Mouse (Mus musculus): ENCODE data around the gene Ugt1a8.

Ugt1a8 gene

DNA sequence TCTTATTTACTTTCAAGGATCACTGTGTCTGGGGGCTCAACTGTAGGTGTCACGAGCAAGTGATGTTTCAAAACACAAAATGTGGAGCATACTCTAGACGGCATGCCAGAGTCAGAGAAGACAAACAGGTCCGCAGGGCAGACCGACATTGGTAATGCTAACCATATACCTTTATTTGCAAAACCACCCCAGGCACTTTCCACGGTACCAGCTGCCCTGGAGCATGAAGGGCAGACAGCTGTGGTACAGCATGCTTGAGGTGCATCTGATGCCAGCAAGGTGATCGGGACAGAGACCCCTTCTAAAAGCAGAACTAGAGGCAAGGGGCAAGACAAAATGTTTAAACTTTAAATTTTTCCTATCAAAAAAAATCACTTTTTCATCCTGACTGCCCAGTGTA, 175.3 kb downstream of the Ugt1a8 start:
- no peak for DNase-seq

DNA sequence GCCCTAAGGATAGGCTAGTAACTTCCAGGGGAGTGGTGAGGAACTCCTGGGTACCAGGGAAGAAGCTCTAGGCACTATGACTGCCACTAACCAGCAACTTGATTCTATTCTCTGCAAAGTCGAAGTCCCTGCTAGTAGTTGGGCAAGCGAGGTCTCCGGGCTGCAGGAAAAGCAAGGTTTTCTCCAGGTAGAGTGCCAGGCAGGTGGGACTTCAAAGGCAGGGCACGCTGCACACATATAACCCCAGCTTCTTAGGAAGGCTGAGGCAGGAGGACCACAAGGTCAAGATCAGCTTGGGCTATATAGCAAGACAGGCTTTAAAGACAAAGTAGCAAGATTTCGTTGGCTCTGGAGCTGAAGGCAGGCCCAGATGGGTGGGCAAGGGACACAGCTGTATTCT, 176.2 kb downstream of the Ugt1a8 start:
- no peak for DNase-seq

DNA sequence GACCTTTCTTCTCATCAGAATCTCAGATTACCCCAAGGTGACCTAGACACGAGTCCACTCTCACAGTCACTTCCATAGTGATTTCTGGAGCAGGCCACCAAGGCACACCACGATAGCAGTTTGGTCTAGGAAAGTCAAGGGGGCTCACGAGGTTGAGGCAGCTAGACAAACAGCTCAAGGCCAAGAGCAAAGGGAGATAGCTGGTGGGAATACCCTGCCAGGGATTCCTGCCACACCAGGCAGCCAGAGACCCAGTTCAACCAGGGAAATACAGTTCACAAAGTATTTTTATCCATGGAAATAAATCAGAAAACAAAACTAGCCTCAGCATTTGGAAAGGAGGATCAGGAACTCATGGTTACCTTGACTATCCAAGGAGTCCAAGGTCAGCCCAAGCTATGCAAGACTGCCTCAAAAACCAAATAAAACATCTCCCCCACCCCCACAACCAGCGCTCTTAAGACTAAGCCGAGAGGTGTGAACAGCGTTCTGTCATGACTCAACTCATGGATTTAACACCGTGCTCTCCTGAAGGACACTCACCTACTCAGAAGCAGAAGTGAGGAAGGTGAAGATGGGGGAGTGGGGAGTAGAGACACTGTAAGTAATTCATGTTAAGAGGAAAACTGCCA, 176.7 kb downstream of the Ugt1a8 start:
- DNase-seq = no peak

DNA sequence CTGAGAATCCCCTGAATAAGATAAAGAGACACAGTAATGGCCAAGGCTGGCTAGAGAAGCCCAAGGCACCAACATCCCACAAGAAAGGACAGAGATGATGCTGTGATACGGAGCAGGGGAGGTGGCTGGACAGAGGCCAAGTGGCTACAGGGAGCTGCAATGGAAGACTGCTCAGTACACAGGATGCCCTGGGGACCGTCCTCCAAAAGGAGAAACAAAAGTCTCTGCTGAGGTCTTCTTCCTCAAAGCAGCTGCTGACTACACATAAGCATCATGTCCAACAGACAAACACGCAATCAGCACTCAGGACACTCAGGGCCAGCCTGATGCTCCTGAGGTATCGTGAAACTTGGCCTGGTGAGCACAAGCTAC, 177.2 kb downstream of the Ugt1a8 start:
- no peak for DNase-seq

DNA sequence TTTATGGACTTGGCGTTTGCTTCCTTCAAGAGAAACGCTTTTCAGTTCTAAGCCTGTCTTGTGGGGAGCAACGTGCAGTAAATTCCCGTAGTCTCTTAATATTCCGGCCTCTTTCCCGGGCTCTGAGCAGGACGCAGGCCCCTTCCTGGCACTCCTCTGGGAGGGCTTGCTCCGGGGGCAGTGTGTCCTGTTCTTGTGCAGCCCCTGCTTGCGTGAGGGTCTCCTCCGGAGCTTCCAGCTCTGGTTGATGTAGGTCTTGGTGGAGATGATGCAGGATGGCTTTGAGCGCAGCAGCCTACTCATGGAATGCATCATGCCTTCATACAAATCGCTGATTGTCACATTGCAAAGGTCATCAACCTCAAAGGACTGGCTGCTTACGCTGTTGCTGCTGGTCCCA, 178.5 kb downstream of the Ugt1a8 start:
- DNase-seq = no peak

DNA sequence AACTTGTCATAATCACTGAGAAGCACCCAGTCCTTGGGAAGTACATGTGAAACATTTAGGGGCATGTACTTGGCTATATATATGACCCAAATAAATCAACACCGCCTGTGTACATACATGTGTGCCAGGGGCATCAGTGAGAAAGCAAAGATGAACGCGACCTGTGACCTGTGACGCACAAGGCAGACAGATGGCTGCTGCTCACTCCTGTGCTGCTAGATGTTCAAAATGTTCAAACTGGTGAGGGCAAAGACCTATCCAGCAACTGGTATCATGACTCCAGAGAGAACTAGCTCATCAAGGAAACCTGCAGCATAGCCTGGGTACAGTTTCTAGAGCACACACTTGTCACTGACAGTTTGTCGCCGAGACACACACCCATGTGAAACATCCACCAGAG, 179.9 kb downstream of the Ugt1a8 start:
- no peak for DNase-seq

DNA sequence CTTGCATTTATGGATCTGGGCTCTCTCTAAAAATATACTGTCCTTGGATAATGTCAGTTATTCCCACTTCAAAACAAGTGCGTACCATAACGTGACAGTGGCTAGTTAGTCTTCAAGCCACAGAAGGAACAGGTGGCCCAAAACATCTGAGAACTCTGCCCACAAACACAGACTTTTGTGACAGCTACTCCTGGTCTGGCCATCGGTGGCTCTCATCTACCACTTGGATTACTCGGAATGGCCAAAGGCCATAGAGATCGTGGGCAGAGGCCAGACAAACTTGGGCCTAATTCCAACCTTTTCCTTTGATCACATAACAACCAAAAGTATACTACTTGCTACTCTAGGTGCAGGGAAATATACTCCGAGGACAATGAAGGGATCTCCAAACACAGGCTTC, 180.5 kb downstream of the Ugt1a8 start:
- DNase-seq = no peak

All from right cerebral cortex, adult 18-20 months (tissue).